Mouse (Mus musculus) liver, embryonic 13.5 days (tissue): ENCODE measurements around the gene Atxn10. TPM values are rescaled to one million over a fixed set of nuclear protein-coding genes. Genes with fewer than 3 reads are reported as not detected.

Source experiments
- ATAC-seq: fragments of 200-750 bp; cut with Nextera tagmentation; 2 replicates; pipeline ENCODE4 v1.8.0; 2017; ENCODE audit warnings: low read depth, mild to moderate bottlenecking, moderate number of reproducible peaks, moderate library complexity
- DNase-seq: peaks from one replicate; pipeline ENCODE4 v3.0.0; 2022
- H3K27ac ChIP-seq: fragments of 300-500 bp; sonication (generic); 2 replicates; pipeline ENCODE4 v1.5.1; 2015; ENCODE audit warnings: moderate library complexity, mild to moderate bottlenecking, inconsistent platforms
- H3K27me3 ChIP-seq: fragments of 300-500 bp; sonication (generic); 2 replicates; pipeline ENCODE4 v1.6.1; 2015; ENCODE audit warnings: mild to moderate bottlenecking, inconsistent platforms
- H3K36me3 ChIP-seq: fragments of 300-500 bp; sonication (generic); 2 replicates; pipeline ENCODE4 v1.6.1; 2015; ENCODE audit warnings: mild to moderate bottlenecking, inconsistent platforms
- H3K4me1 ChIP-seq: fragments of 300-500 bp; sonication (generic); replicated peaks from 2 replicates; pipeline ENCODE4 v1.6.1; 2015; ENCODE audit warnings: inconsistent platforms
- H3K4me2 ChIP-seq: fragments of 300-500 bp; sonication (generic); 2 replicates; pipeline ENCODE4 v1.6.1; 2015; ENCODE audit warnings: inconsistent platforms, mild to moderate bottlenecking, moderate library complexity
- H3K4me3 ChIP-seq: fragments of 300-500 bp; sonication (generic); replicated peaks from 2 replicates; pipeline ENCODE4 v1.5.1; 2015; ENCODE audit warnings: mild to moderate bottlenecking, inconsistent platforms
- H3K9ac ChIP-seq: fragments of 300-500 bp; sonication (generic); 2 replicates; pipeline ENCODE4 v1.6.1; 2015; ENCODE audit warnings: mild to moderate bottlenecking, inconsistent platforms
- H3K9me3 ChIP-seq: fragments of 300-500 bp; sonication (generic); replicated peaks from 2 replicates; pipeline ENCODE4 v1.6.1; 2016; ENCODE audit warnings: inconsistent platforms
- WGBS: fragments of 180-500 bp; shearing (Covaris S2); methylation state at CpG from one replicate; pipeline ENCODE4 v1.1.7; 2015; ENCODE audit not compliant: insufficient replicate concordance; 5-methylcytosine and 5-hydroxymethylcytosine counted together
- polyA plus RNA-seq: library from polyadenylated mRNA; unstranded; fragments of >200 nt; fragmentation: Nextera tagmentation; extraction: Ambion mirVana; gene quantifications from 2 replicates; pipeline ENCODE4 v1.2.1, GENCODE M21; 2015

The Atxn10 gene
- polyA plus RNA-seq, 1 experiment from 2014 or later, result 92.8 TPM

- Histone ChIP-seq H3K27ac (no peak overlapping the region), H3K9ac (no peak overlapping the region), H3K36me3 (no peaks in the 10 kb centered on the region), H3K4me3 (no peak overlapping the region), H3K27me3 (no peaks in the 10 kb centered on the region), H3K9me3 (no peaks in the 10 kb centered on the region), H3K4me1 (no peaks in the 10 kb centered on the region), H3K4me2 (no peak overlapping the region)
- ATAC-seq (no peak), DNase-seq (peak; percentile 9)
- WGBS, result 11% methylated on average over 1 of the region's 1 CpGs
Observed at GRCm38 (mm10) chr15:85477584-85477983, 141.5 kb downstream of the Atxn10 start.

GRCm38 (mm10) chr15:85479365-85479764 is 143.3 kb downstream of the Atxn10 start:
- no peaks in the 10 kb centered on the region for H3K27me3 ChIP-seq
- no peak overlapping the region for H3K27ac ChIP-seq
- H3K4me1 ChIP-seq, result no peaks in the 10 kb centered on the region
- no peaks in the 10 kb centered on the region for H3K9me3 ChIP-seq
- 73% methylated on average over 12 of the region's 12 CpGs for WGBS
- no peak overlapping the region for H3K9ac ChIP-seq
- no peaks in the 10 kb centered on the region for H3K36me3 ChIP-seq
- DNase-seq (no peak), ATAC-seq (no peak)
- H3K4me3 ChIP-seq, result no peak overlapping the region
- no peak overlapping the region for H3K4me2 ChIP-seq

GRCm38 (mm10) chr15:85479919-85480318 is 143.9 kb downstream of the Atxn10 start:
- no peak overlapping the region for H3K4me2 ChIP-seq
- H3K9ac ChIP-seq, result no peak overlapping the region
- 27% methylated on average over 5 of the region's 5 CpGs for WGBS
- no peak overlapping the region for H3K4me3 ChIP-seq
- no peaks in the 10 kb centered on the region for H3K27me3 ChIP-seq
- ATAC-seq, result no peak
- no peaks in the 10 kb centered on the region for H3K36me3 ChIP-seq
- no peaks in the 10 kb centered on the region for H3K9me3 ChIP-seq
- no peaks in the 10 kb centered on the region for H3K4me1 ChIP-seq
- no peak for DNase-seq
- H3K27ac ChIP-seq, result no peak overlapping the region

- Histone ChIP-seq H3K4me1 (no peaks in the 10 kb centered on the region), H3K27ac (no peak overlapping the region), H3K4me2 (no peak overlapping the region), H3K9ac (no peak overlapping the region), H3K4me3 (no peak overlapping the region), H3K9me3 (no peaks in the 10 kb centered on the region), H3K27me3 (no peaks in the 10 kb centered on the region), H3K36me3 (no peaks in the 10 kb centered on the region)
- 38% methylated on average over 3 of the region's 3 CpGs for WGBS
- DNase-seq (no peak), ATAC-seq (no peak)
Observed at GRCm38 (mm10) chr15:85480630-85481029, 144.6 kb downstream of the Atxn10 start.

- Histone ChIP-seq H3K4me2 (no peak overlapping the region), H3K9ac (no peak overlapping the region), H3K4me3 (no peak overlapping the region), H3K27ac (no peak overlapping the region), H3K27me3 (peaks cover 17% of the 10 kb centered on the region), H3K4me1 (no peaks in the 10 kb centered on the region), H3K36me3 (no peaks in the 10 kb centered on the region), H3K9me3 (no peaks in the 10 kb centered on the region)
- no peak for DNase-seq
- 67% methylated on average over 10 of the region's 10 CpGs for WGBS
- no peak for ATAC-seq
Observed at GRCm38 (mm10) chr15:85488900-85489299, 152.9 kb downstream of the Atxn10 start.

GRCm38 (mm10) chr15:85489751-85490150 is 153.7 kb downstream of the Atxn10 start:
- no peak for ATAC-seq

GRCm38 (mm10) chr15:85494163-85494621 is 158.1 kb downstream of the Atxn10 start:
- 7% methylated on average over 11 of the region's 11 CpGs for WGBS
- H3K4me1 ChIP-seq, result no peaks in the 10 kb centered on the region

More at GRCm38 (mm10) chr15:85489751-85490150, 153.7 kb downstream of the Atxn10 start:
- Histone ChIP-seq H3K4me1 (no peaks in the 10 kb centered on the region), H3K9ac (no peak overlapping the region), H3K9me3 (no peaks in the 10 kb centered on the region), H3K4me3 (no peak overlapping the region), H3K4me2 (no peak overlapping the region), H3K36me3 (no peaks in the 10 kb centered on the region), H3K27ac (no peak overlapping the region), H3K27me3 (peaks cover 25% of the 10 kb centered on the region)
- no peak for DNase-seq
- WGBS, result 66% methylated on average over 7 of the region's 7 CpGs

GRCm38 (mm10) chr15:85497548-85497947 is 161.5 kb downstream of the Atxn10 start:
- ATAC-seq (no peak), DNase-seq (no peak)
- no peak overlapping the region for H3K27ac ChIP-seq
- H3K27me3 ChIP-seq, result peaks cover 25% of the 10 kb centered on the region
- H3K9me3 ChIP-seq, result no peaks in the 10 kb centered on the region
- H3K36me3 ChIP-seq, result no peaks in the 10 kb centered on the region
- WGBS, result 62% methylated on average over 4 of the region's 4 CpGs
- H3K4me1 ChIP-seq, result no peaks in the 10 kb centered on the region
- H3K4me3 ChIP-seq, result no peak overlapping the region
- H3K9ac ChIP-seq, result no peak overlapping the region
- H3K4me2 ChIP-seq, result no peak overlapping the region

More at GRCm38 (mm10) chr15:85494163-85494621, 158.1 kb downstream of the Atxn10 start:
- H3K27ac ChIP-seq, result no peak overlapping the region
- ATAC-seq (no peak), DNase-seq (no peak)
- H3K9ac ChIP-seq, result no peak overlapping the region
- no peaks in the 10 kb centered on the region for H3K36me3 ChIP-seq
- H3K4me2 ChIP-seq, result no peak overlapping the region
- H3K27me3 ChIP-seq, result peaks cover 32% of the 10 kb centered on the region
- H3K9me3 ChIP-seq, result no peaks in the 10 kb centered on the region
- no peak overlapping the region for H3K4me3 ChIP-seq

- H3K4me2 ChIP-seq, result no peak overlapping the region
- no peaks in the 10 kb centered on the region for H3K4me1 ChIP-seq
- H3K9me3 ChIP-seq, result no peaks in the 10 kb centered on the region
- H3K27ac ChIP-seq, result no peak overlapping the region
- DNase-seq (no peak), ATAC-seq (no peak)
- 51% methylated on average over 10 of the region's 10 CpGs for WGBS
- H3K27me3 ChIP-seq, result peaks cover 25% of the 10 kb centered on the region
- no peak overlapping the region for H3K4me3 ChIP-seq
- H3K36me3 ChIP-seq, result no peaks in the 10 kb centered on the region
- no peak overlapping the region for H3K9ac ChIP-seq
Observed at GRCm38 (mm10) chr15:85497981-85498475, 162.0 kb downstream of the Atxn10 start.

- 71% methylated on average over 10 of the region's 10 CpGs for WGBS
- DNase-seq (no peak), ATAC-seq (no peak)
- H3K9ac ChIP-seq, result no peak overlapping the region
- H3K4me1 ChIP-seq, result no peaks in the 10 kb centered on the region
- no peak overlapping the region for H3K4me3 ChIP-seq
- no peak overlapping the region for H3K27ac ChIP-seq
- H3K4me2 ChIP-seq, result no peak overlapping the region
- H3K9me3 ChIP-seq, result no peaks in the 10 kb centered on the region
- peaks cover 7% of the 10 kb centered on the region; the same call in 1 of the 2 replicates for H3K27me3 ChIP-seq
- no peaks in the 10 kb centered on the region for H3K36me3 ChIP-seq
Observed at GRCm38 (mm10) chr15:85500267-85500666, 164.2 kb downstream of the Atxn10 start.

GRCm38 (mm10) chr15:85503127-85503526 is 167.1 kb downstream of the Atxn10 start, which contains the start of gene 7530416G11Rik:
Gene 7530416G11Rik, minus strand, starts transcription at chr15:85503227.
- Histone ChIP-seq H3K27ac (no peak within 1 kb of the TSS), H3K27me3 (0 out of 2 replicates have a peak, but pooled peaks cover 2% of the 10 kb centered on the region), H3K4me1 (no peaks in the 10 kb centered on the region), H3K4me3 (no peak within 1 kb of the TSS), H3K36me3 (no peaks in the 10 kb centered on the region), H3K4me2 (no peak within 1 kb of the TSS), H3K9ac (no peak within 1 kb of the TSS), H3K9me3 (no peaks in the 10 kb centered on the region)
- WGBS, result 68% methylated on average over 8 of the region's 8 CpGs
- DNase-seq (no peak), ATAC-seq (no peak)
